Mouse (Mus musculus) embryo, embryonic 11.5 days (tissue): ENCODE data around the gene Ppp1r26.
"Not testable (repeated sequence)": the region's sequence is repeated elsewhere in the genome, so short reads cannot be mapped to it uniquely, and the experiment has no call there.

Source experiments
- DNase-seq: peaks from one replicate; pipeline ENCODE4 v3.0.0-alpha.2; 2012; ENCODE audit warnings: low read depth, low spot score

Gene Ppp1r26

GRCm38 (mm10) chr2:28445082-28445481, 1.5 kb upstream of the Ppp1r26 start:
- no peak for DNase-seq

DNA sequence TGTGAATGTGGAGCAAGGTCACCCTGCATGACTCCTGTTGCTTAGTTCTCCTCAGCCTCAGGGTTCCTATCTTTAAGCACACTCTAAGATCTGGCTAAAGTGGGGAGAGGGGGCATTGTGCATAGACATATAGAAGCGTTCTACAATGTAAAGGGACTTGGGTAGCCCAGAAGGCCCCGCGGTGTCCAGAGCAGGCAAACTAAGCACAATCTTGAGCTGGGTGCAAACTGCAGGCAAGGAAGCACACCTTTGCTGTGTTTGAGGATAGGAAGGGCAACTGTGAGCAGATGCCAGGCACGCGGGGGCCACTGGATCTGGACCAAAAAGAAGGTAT, 452 bp upstream of the Ppp1r26 start:
- no peak for DNase-seq

DNA sequence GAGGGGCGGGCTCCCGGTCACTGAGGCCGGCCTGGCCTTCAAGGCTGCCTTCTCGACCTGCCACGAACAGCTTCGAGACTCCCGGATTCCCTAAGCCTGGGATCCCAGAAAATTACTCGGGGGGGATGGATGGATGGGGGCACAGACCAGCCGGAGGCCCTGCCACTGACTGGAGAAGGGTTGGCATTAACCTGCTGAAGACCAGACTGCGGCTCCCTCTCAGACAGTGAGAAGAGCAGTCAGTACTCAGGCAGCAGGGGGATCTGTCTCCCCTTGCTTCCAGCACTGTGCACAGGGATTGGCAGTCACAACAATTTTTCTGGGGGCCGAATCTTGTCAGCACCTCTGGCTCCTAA, 693 bp downstream of the Ppp1r26 start:
- no peak for DNase-seq

GRCm38 (mm10) chr2:28451663-28452062, 5.1 kb downstream of the Ppp1r26 start:
- DNase-seq: no peak

DNA sequence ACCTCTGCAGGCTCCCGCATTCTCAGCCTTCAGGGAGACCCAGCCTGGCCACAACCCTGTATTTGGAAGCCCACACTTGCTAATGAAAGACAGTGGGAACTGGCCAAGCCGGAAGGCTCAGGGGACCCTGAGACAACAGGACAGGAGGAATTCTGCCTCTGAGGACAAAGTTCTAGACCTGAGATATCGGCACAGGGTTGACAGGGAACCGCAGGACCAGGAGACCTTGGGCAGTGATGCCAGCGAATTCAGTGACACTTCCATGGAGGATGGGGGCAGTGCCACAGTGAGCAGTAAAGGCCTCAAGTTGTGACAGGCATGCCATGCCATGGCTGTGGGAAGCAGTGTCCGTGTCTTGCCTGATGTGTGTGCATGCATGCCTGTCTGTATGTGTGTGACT, 6.9 kb downstream of the Ppp1r26 start:
- no peak for DNase-seq

- DNase-seq: no peak
Measured at GRCm38 (mm10) chr2:28456616-28457015, 10.0 kb downstream of the Ppp1r26 start.

GRCm38 (mm10) chr2:28463919-28464318, 17.3 kb downstream of the Ppp1r26 start:
- peak; percentile 26 for DNase-seq

GRCm38 (mm10) chr2:28464919-28465318, 18.3 kb downstream of the Ppp1r26 start:
- DNase-seq: no peak

DNA sequence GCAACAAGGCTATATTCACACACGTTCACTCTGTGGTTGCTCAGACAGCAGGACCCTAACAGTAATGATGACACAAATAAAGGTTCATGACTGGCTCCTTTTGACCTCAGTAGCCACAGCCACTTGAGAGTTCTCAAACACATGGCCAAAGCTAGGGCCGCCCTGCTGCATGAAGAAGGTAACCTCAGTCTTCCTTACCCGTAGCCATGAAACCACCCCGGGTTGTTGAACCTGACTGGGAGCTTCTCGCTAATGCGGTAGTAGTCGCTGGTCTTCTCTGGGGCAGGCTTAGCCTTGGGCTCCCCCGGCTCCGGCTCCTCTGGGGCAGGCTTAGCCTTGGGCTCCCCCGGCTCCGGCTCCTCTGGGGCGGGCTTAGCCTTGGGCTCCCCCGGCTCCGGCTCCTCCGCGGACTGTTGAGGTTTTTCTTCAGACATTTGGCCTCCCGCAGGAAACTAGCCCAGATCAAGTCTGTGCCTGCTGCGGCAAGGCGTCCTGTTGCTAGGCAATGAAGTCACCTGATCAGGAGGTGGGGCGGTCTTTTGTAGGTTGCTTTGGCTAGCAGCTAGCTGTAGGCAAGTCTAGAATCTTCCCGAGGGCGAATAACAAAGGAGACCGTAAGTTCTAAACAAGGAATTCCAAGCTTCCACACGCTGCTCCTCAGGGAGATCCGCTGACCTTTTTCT, 19.4 kb downstream of the Ppp1r26 start, which contains the start of gene 1700007K13Rik:
Gene 1700007K13Rik, minus strand, starts transcription at position 497 of the 683 bp plus-strand sequence.
- peak; percentile 51 for DNase-seq

DNA sequence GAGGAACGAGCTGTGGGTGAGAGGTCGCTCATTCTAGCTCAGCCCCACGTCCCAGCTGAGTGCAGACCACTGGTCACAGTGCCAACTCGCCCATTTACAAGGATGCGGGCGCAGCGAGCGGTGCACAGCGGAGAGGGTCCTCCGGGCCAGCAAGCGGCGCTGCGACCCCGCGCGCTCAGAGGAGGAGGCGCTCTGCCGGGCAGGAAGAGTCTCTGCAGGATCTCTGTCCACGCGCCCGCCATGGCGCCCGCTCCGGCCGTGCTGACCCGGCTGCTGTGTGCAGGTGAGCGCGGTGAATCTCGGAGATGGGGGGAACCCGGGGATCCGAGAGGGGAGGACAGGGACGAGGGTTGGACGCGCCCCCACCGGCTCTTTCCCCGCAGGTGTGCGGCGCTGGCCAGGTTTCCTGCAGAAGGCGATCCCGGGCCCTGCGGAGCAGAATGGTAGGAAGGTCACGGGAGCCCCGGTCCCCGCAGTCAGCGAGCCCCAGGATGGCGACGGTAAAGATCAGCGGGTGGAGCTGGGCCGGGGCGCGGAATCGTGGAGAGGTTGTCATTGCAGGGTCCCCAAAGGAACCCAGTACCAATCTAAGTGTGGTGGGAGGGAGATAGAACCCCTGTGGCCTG, 21.4 kb downstream of the Ppp1r26 start, which contains the start of gene Mrps2:
Gene Mrps2, plus strand, starts transcription at position 207 of the 626 bp plus-strand sequence.
- peak; percentile 82 for DNase-seq

DNA sequence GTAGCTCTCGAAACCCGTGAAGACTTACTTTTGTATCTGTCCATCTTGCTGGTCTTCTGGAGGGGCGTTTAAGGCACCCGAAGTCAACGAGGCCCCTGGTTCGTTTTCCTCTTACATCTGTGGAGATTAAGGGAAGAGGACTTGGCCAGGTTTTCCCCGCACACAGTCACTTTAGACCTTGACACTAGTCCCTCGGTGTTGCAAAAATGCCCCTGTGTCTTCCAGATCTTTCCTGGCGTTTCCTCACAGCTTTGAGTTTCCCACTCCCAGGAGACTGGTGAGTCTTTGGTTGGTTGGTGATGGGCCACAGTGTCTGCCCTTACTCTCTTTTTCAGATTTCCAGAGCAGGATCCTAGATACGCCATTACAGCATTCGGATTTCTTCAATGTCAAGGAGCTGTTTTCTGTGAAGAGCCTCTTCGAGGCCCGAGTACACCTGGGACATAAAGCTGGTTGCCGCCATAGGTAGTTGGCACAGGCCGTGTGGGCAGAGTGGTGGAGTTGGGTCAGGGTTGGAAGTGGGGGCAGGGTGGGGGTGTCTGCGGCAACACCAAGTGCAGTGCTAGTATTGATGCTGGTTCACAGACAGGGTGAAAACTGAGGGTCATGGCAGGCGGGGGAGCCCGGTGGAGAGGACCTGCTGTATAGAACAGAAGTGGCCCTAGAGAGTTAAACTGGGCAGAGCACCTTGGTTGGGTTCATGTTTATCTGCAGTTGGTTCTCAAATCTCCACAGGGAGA, 22.1 kb downstream of the Ppp1r26 start:
- no peak for DNase-seq

DNA sequence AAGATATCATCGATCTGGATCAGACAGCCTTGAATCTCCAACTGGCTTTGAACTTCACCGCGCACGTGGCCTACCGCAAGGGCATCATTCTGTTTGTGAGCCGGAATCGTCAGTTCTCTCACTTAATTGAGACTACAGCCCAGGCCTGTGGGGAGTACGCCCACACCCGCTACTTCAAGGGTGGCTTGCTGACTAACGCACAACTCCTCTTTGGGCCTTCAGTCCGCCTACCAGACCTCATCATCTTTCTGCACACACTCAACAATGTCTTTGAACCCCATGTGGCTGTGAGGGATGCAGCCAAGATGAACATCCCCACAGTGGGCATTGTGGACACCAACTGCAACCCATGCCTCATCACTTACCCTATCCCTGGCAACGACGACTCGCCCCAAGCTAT, 22.9 kb downstream of the Ppp1r26 start:
- no peak for DNase-seq

DNA sequence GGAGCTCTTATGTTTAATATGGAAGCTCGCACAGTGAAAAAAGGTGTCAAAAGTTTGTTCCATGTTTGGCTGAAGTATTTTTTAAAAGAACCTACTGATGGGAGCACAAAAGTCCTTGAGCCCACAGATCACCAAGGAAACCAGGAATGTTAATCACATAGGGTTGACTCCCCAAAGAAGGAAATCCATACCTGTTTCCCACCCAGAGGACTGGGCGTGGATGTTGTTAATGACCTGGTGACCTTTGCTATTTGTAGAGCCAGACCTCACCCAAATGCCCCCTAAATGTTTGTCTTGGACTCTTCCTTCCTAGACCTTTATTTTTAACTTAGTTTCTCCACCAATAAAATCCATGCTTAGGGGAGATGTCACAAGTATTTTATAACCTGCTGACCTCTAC, 24.0 kb downstream of the Ppp1r26 start:
- no peak for DNase-seq

- DNase-seq: not testable (repeated sequence)
Measured at GRCm38 (mm10) chr2:28472011-28472410, 25.4 kb downstream of the Ppp1r26 start.

GRCm38 (mm10) chr2:28477993-28478392, 31.4 kb downstream of the Ppp1r26 start:
- not testable (repeated sequence) for DNase-seq

GRCm38 (mm10) chr2:28479208-28480204, 32.9 kb downstream of the Ppp1r26 start:
- DNase-seq: no peak

DNA sequence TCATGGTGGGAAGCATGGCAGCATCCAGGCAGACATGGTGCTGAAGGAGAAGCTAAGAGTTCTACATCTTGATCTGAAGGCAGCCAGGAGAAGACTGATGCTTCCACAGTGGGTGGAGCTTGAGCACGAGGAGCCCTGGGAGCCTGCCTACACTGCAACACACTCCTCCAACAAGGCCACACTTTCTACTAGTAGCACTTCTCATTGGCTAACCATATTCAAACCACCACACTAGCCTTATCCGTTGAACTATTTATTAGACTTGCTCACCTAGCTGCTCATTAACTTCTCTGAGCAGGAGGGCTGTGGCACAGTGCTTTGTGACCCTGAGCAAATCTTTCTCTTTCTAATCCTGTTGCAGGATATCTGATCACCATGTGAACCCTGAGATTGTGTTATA, 37.3 kb downstream of the Ppp1r26 start:
- DNase-seq: no peak

- no peak for DNase-seq
Measured at GRCm38 (mm10) chr2:28494521-28494920, 47.9 kb downstream of the Ppp1r26 start.

DNA sequence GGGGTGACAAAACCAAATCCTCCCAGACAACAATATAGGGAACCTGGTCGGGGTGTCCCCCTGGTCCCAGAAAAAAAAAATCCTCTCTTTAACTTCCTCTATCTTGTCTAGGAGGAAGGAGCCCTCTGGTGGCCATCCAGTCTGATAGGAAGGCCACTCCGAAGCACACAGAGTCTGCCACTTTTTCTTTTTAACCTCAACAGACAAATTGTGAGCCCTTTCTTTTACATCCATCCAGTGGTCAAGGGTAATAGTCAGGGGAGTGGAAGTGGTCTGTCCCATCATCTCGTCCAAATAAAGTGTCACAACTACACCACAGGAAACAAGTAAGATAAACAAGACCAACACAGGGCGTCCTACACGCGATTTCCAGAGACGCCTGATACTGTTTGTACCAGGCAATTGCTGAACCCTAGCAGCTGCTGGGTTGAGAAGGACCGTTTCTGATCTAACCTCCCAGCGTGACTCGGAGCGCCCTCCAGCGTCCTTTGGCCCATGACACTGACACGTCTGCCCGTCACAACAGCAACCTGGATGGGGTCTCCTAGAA, 48.7 kb downstream of the Ppp1r26 start:
- DNase-seq: no peak

DNA sequence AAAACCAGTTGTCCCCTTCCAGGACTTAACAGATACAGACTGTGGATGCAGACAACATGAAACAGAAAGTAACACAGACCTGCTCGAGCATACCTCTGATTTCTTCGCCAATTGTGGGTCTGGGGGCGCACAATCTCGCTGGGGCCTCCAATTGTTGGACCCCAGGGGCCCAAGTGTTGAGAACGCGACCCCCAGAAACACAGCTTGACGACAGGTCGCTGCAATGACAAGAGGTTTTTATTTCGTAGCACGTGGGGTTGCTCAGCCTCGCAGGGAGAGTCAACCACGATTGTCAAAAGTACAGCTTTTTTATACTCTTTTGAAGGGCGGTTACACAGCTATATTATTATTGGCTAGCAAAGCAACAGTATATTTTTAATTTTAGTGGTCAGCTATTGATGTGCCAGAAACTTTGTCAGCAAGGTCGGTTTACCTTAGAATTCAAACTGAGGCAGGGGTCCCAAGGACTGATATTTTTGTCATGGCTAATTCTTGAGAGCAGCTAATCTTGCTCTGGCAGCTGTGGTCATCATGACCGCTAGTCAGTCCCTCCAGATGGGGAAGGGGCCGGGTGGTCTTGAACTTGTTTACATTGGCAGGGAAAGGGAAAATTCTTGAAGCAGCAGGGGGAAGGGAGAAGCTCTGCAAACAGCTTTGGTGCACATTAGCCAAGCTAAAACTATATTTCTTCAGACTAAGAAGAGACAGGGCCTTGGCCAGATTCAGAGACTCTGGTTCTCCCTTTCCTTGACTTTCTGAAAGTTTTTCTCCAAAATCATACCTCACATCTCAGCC, 49.4 kb downstream of the Ppp1r26 start:
- DNase-seq: no peak
